Mouse (Mus musculus) stomach, embryonic 16.5 days (tissue): ENCODE measurements around the gene Cpne2. TPM values are rescaled to one million over a fixed set of nuclear protein-coding genes. Genes with fewer than 3 reads are reported as not detected.

ENCODE experiments used
- ATAC-seq: fragments of 200-750 bp; cut with Nextera tagmentation; 2 replicates; pipeline ENCODE4 v1.8.0; 2017; ENCODE audit warnings: moderate number of reproducible peaks, moderate TSS enrichment; ENCODE audit not compliant: insufficient read depth, low FRiP score
- H3K27ac ChIP-seq: fragments of 300-500 bp; sonication (generic); 2 replicates; pipeline ENCODE4 v1.5.1; 2014; ENCODE audit warnings: low read length
- H3K27me3 ChIP-seq: fragments of 300-500 bp; sonication (generic); 2 replicates; pipeline ENCODE4 v1.6.1; 2014; ENCODE audit warnings: low read length, control low read depth, mixed read lengths; ENCODE audit not compliant: control insufficient read depth, insufficient read depth
- H3K36me3 ChIP-seq: fragments of 300-500 bp; sonication (generic); 2 replicates; pipeline ENCODE4 v1.6.1; 2014; ENCODE audit warnings: low read length; ENCODE audit not compliant: control insufficient read depth, insufficient read depth
- H3K4me1 ChIP-seq: fragments of 300-500 bp; sonication (generic); 2 replicates; pipeline ENCODE4 v1.6.1; 2014; ENCODE audit warnings: low read length, control low read depth, mixed read lengths; ENCODE audit not compliant: control insufficient read depth, insufficient read depth
- H3K4me2 ChIP-seq: fragments of 300-500 bp; sonication (generic); 2 replicates; pipeline ENCODE4 v1.6.1; 2014; ENCODE audit warnings: low read depth, low read length, mixed read lengths
- H3K4me3 ChIP-seq: fragments of 300-500 bp; sonication (generic); replicated peaks from 2 replicates; pipeline ENCODE4 v1.5.1; 2014; ENCODE audit warnings: mild to moderate bottlenecking, low read length
- H3K9ac ChIP-seq: fragments of 300-500 bp; sonication (generic); 2 replicates; pipeline ENCODE4 v1.6.1; 2014; ENCODE audit warnings: low read length
- H3K9me3 ChIP-seq: fragments of 300-500 bp; sonication (generic); replicated peaks from 2 replicates; pipeline ENCODE4 v1.6.1; 2016; ENCODE audit warnings: low read length, control low read depth; ENCODE audit not compliant: control insufficient read depth
- WGBS: fragments of 180-500 bp; shearing (Covaris S2); extraction: QIAGEN DNeasy Blood & Tissue Kit; methylation state at CpG from one replicate; pipeline ENCODE4 v1.1.7; 2014; 5-methylcytosine and 5-hydroxymethylcytosine counted together
- microRNA-seq: library from miRNA; unstranded; fragments of <30 nt; microRNA quantifications from one replicate; pipeline ENCODE4, GENCODE M21; 2016
- polyA plus RNA-seq: library from polyadenylated mRNA; unstranded; fragments of >200 nt; fragmentation: Nextera tagmentation; extraction: Ambion mirVana; gene quantifications from 2 replicates; pipeline ENCODE4 v1.2.1, GENCODE M21; 2015

Cpne2 gene
- polyA plus RNA-seq, 1 experiment from 2014 or later, result 9.3 TPM

DNA sequence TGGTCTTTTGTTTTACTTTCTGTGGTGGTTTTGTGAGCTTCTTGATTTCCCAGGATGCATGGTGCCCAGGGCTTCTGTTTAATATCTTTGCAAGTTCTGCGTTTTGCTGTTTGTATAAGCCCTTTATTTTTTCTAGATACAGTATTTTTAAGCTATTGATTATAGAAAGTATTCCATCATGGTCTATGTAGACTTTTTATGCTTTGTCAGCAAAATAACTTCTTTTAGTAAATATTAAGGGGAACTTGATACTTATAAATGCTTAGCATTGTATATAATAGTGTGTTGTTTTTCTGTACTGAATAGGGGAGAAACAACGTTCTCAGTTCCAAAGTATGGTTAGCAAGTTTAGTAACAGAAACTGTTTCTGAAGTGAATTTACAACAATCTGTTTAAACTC, 71.2 kb downstream of the Cpne2 start:
- no peak overlapping the region for H3K4me2 ChIP-seq
- WGBS, result 72% methylated on average over 2 of the region's 2 CpGs
- ATAC-seq, result no peak

DNA sequence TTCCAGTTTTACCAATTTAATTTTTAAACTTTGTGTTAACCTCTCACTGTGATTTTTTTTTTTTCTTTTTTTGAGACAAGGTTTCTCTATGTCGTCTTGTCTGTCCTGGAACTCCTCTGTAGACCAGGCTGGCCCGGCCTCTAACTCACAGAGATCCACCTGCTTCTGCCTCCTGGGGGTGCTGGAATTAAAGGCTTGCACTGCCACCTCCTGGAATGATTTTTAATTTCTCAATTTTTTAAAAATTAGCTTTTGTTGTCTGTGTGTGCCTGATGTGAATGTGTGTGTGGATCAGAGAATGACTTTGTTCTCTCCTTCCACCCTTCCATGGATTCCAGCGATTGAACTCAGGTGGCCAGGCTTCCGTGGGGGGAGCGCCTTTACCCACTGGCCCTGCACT, 74.3 kb downstream of the Cpne2 start:
- no peaks in the 10 kb centered on the region for H3K9me3 ChIP-seq
- no peaks in the 10 kb centered on the region for H3K27me3 ChIP-seq
- 90% methylated on average over 5 of the region's 5 CpGs for WGBS
- H3K4me2 ChIP-seq, result no peak overlapping the region
- ATAC-seq, result no peak
- peaks cover 4% of the 10 kb centered on the region for H3K4me1 ChIP-seq
- no peak overlapping the region for H3K4me3 ChIP-seq
- H3K9ac ChIP-seq, result no peak overlapping the region
- H3K27ac ChIP-seq, result no peak overlapping the region
- no peaks in the 10 kb centered on the region for H3K36me3 ChIP-seq

More for the DNA sequence above, 71.2 kb downstream of the Cpne2 start:
- H3K9me3 ChIP-seq, result no peaks in the 10 kb centered on the region
- no peaks in the 10 kb centered on the region for H3K27me3 ChIP-seq
- no peak overlapping the region for H3K4me3 ChIP-seq
- no peak overlapping the region for H3K9ac ChIP-seq
- H3K4me1 ChIP-seq, result peaks cover 12% of the 10 kb centered on the region
- no peaks in the 10 kb centered on the region for H3K36me3 ChIP-seq
- H3K27ac ChIP-seq, result no peak overlapping the region

Small RNAs within 50 kb of the gene (microRNA-seq; reads per million reads assigned to microRNA genes)
- gene Mir7072, result not detected

Other genes with a start within 250 kb of the Cpne2 start
- gene Slc12a3, start 203.8 kb upstream of the Cpne2 start, polyA plus RNA-seq, result 0.09 TPM in 1 of 2 replicates, not detected in the other
- gene Herpud1, start 146.6 kb upstream of the Cpne2 start, polyA plus RNA-seq, result 167 and 182 TPM in 2 replicates
- 0.28 and 0.45 TPM in 2 replicates for gene Nlrc5, start 98.6 kb upstream of the Cpne2 start, polyA plus RNA-seq
- 33.3 and 34.0 TPM in 2 replicates for gene Rspry1, start 68.9 kb downstream of the Cpne2 start, polyA plus RNA-seq
- 58.4 and 58.6 TPM in 2 replicates for gene Fam192a, start 69.0 kb downstream of the Cpne2 start, polyA plus RNA-seq
- 112 and 113 TPM in 2 replicates for gene Arl2bp, start 133.6 kb downstream of the Cpne2 start, polyA plus RNA-seq
- gene Pllp, start 163.3 kb downstream of the Cpne2 start, polyA plus RNA-seq, result 125 and 188 TPM in 2 replicates
- not detected in 2 replicates for gene Ccl22, start 212.6 kb downstream of the Cpne2 start, polyA plus RNA-seq
- 11.6 and 16.4 TPM in 2 replicates for gene Cx3cl1, start 239.0 kb downstream of the Cpne2 start, polyA plus RNA-seq